Mouse (Mus musculus): Measurements from ENCODE around the gene Tenm2.

- no peak for TF ChIP-seq POLR2A (IDR thresholded peaks at IDR 0.05; ENCODE audit: low read depth, low read length)
- no peak for TF ChIP-seq USF2 (conservative IDR thresholded peaks at IDR 0.05; ENCODE audit: low read depth, low read length)
- no peak for TF ChIP-seq CTCF (conservative IDR thresholded peaks at IDR 0.05 in 1 of 2, IDR thresholded peaks at IDR 0.05 in 1 of 2; ENCODE audit: low read depth in 2 of 2, low read length in 2 of 2)
- no peak for TF ChIP-seq MAX (IDR thresholded peaks at IDR 0.05; ENCODE audit: low read length)
- no peak for TF ChIP-seq CHD2 (IDR thresholded peaks at IDR 0.05; ENCODE audit: low read length)
- no peak for TF ChIP-seq PAX5 (IDR thresholded peaks at IDR 0.05; ENCODE audit: low read length)
- no peak for TF ChIP-seq EP300 (IDR thresholded peaks at IDR 0.05; ENCODE audit: low read length)
- TF ChIP-seq ZKSCAN1 (IDR thresholded peaks at IDR 0.05; ENCODE audit: borderline replicate concordance, low read depth, low read length): no peak
These were observed 745.7 kb downstream of the Tenm2 start for GRCm38 (mm10) chr11:36490085-36490484.
